Mouse (Mus musculus) heart, adult 2 months (tissue): ENCODE results near the gene Prorsd1.

Experiments
- CTCF ChIP-seq: fragments of 200-600 bp; IDR thresholded peaks from 2 replicates; pipeline ENCODE4 v1.8.1; 2022; ENCODE audit warnings: antibody characterized with exemption, mild to moderate bottlenecking, moderate library complexity
- EP300 ChIP-seq: fragments of 200-500 bp; IDR thresholded peaks from 2 replicates; pipeline ENCODE4 v1.6.1; 2011; ENCODE audit warnings: low read depth, low read length, control low read depth; ENCODE audit not compliant: insufficient read depth
- POLR2A ChIP-seq: fragments of 200-500 bp; IDR thresholded peaks from 2 replicates; pipeline ENCODE4 v1.6.1; 2011; ENCODE audit warnings: mild to moderate bottlenecking, low read depth, low read length, control low read depth; ENCODE audit not compliant: insufficient read depth

- TF ChIP-seq CTCF (no peak), EP300 (no peak), POLR2A (no peak)
Measured at GRCm38 (mm10) chr11:29560990-29561389, 46.2 kb upstream of the Prorsd1 start.
